Mouse (Mus musculus) naive thymus-derived CD4-positive, alpha-beta T cell, adult 2 months (primary cell): ENCODE results near the gene Tead1.
"Not testable (repeated sequence)": the region's sequence is repeated elsewhere in the genome, so short reads cannot be mapped to it uniquely, and the experiment has no call there.

Source experiments
- DNase-seq: peaks from one replicate; pipeline ENCODE4 v3.0.0-alpha.2; 2011; ENCODE audit warnings: low read depth

Gene Tead1

DNA sequence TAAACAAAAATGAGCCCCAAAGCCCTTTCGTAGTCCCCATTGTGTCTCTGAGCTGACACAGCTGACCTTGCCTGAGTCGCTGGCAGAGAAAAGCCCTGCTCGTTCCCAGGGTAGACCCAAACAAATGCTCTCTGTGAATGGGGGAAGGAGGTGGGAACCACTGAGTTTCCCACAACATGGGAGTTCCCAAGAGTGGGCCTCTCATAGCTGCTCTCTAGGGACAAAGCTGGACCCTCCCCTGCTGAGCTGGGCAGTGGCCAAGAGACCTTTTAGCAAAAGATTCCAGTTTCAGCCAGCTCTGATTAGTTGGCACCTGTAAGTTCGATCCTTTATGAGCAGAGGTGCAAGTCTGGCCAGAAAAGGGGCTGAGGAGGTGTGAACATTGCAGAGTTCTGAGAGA, 243.7 kb downstream of the Tead1 start:
- DNase-seq, result no peak

GRCm38 (mm10) chr7:112923712-112924111, 244.6 kb downstream of the Tead1 start:
- no peak for DNase-seq

DNA sequence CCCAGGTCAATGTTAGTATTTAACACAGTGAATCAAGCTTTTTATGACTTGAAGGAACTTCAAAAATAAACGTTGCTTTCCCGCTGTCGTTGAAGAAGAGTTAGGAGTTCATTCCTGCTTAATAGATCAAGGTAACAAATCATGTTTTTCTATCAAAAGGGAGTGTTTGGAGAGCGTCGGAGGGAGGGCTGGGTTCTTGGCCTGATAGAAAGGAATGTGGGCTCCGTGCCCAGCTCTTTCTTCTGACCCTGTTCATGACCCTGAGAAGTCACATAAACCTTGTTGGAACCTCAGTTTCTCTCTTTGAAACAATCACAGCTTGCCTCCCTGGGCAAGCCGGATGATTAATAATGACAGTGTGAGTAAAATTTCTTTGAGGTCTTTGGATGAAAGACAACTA, 251.6 kb downstream of the Tead1 start:
- no peak for DNase-seq

GRCm38 (mm10) chr7:112935876-112936275, 256.8 kb downstream of the Tead1 start:
- DNase-seq, result not testable (repeated sequence)

GRCm38 (mm10) chr7:112937089-112937488, 258.0 kb downstream of the Tead1 start:
- no peak for DNase-seq

DNA sequence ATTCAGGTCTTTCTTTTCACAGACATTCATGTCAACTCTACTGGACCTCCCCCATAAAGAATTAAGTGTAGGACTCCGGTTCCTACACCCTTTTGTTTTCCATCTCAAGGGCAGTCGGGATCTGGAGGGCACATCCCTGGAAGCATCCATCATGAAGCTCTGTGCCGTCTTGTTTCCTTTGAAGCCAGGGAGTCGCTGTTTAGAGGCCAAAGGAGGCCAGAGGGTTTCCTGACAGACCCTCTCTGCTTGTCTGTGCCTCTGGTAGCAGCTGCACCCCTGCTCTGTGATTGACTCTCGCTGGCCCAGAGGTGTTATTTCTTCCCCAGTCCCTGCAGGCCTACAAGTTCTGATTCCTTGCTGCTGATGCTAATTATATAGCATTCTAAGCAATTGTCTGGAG, 259.8 kb downstream of the Tead1 start:
- no peak for DNase-seq

DNA sequence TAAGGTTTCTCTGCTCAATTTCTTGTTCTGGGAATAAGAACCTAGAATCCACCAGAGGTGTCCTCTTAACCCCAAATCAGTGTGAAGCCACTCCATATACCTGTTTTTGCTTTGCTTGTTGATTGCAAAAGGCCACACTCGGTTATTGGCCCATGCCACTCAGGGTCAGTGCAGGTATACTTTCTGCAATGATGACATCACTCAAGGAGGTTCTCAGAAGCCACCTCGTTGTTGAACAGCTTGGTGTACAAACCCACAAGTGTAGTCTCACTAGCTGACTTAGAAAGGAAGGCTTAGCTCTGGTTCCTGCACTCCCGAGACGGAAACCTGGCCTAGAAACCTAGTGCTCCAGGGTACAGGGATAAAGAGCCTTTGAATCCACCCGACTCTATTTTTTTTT, 263.4 kb downstream of the Tead1 start:
- DNase-seq, result no peak

GRCm38 (mm10) chr7:112943056-112943455, 263.9 kb downstream of the Tead1 start:
- no peak for DNase-seq

GRCm38 (mm10) chr7:112946706-112947105, 267.6 kb downstream of the Tead1 start:
- DNase-seq, result no peak

- no peak for DNase-seq
Measured at GRCm38 (mm10) chr7:112953777-112954291, 274.7 kb downstream of the Tead1 start, which contains the start of gene Rassf10. TSS of gene Rassf10 (plus strand) at chr7:112953962.

DNA sequence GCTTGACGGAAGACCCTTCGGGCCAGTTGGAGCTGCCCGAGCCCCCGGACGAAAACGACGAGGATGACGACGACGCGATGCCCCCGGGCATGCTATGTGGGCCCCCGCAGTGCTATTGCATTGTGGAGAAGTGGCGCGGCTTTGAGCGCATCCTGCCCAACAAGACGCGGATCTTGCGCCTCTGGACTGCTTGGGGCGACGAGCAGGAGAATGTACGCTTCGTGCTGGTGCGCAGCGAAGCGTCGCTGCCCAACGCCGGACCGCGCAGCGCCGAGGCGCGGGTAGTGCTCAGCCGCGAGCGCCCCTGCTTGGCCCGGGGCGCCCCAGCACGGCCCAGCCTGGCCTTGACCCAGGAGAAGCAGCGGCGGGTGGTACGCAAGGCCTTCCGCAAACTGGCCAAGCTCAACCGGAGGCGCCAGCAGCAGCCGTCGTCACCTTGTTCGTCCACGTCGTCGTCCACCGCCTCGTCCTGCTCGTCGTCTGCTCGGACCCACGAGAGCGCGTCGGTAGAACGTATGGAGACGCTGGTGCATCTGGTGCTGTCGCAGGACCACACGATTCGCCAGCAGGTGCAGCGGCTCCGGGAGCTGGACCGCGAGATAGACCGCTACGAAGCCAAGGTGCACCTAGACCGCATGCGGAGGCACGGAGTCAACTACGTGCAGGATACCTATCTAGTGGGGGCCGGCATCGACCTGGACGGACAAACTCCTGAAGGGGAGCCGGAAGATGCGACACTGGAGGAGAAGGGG, 275.4 kb downstream of the Tead1 start:
- DNase-seq, result no peak

GRCm38 (mm10) chr7:112955103-112955827, 276.1 kb downstream of the Tead1 start:
- no peak for DNase-seq

- no peak for DNase-seq
Measured at GRCm38 (mm10) chr7:112955955-112956354, 276.8 kb downstream of the Tead1 start.
